Mouse (Mus musculus) hindbrain, embryonic 11.5 days (tissue): ENCODE data around the gene Apoc4. TPM values are rescaled to one million over a fixed set of nuclear protein-coding genes. Genes with fewer than 3 reads are reported as not detected.

Experiments used
- ATAC-seq: fragments of 200-750 bp; cut with Nextera tagmentation; 2 replicates; pipeline ENCODE4 v1.8.0; 2017; ENCODE audit warnings: mild to moderate bottlenecking, moderate TSS enrichment, moderate library complexity; ENCODE audit not compliant: low FRiP score
- DNase-seq: peaks from one replicate; pipeline ENCODE4 v3.0.0-alpha.2; 2015; ENCODE audit warnings: low spot score
- H3K27ac ChIP-seq: fragments of 300-500 bp; sonication (generic); 2 replicates; pipeline ENCODE4 v1.5.1; 2014; ENCODE audit warnings: mild to moderate bottlenecking, low read depth, low read length
- H3K27me3 ChIP-seq: fragments of 300-500 bp; sonication (generic); 2 replicates; pipeline ENCODE4 v1.6.1; 2014; ENCODE audit warnings: mild to moderate bottlenecking, low read length, moderate library complexity, mixed read lengths; ENCODE audit not compliant: control insufficient read depth, insufficient read depth
- H3K36me3 ChIP-seq: fragments of 300-500 bp; sonication (generic); 2 replicates; pipeline ENCODE4 v1.6.1; 2014; ENCODE audit warnings: mild to moderate bottlenecking, low read length, moderate library complexity, mixed read lengths; ENCODE audit not compliant: control insufficient read depth, insufficient read depth
- H3K4me1 ChIP-seq: fragments of 300-500 bp; sonication (generic); replicated peaks from 2 replicates; pipeline ENCODE4 v1.6.1; 2014; ENCODE audit warnings: low read length, mixed read lengths; ENCODE audit not compliant: control insufficient read depth, insufficient read depth
- H3K4me2 ChIP-seq: fragments of 300-500 bp; sonication (generic); replicated peaks from 2 replicates; pipeline ENCODE4 v1.6.1; 2014; ENCODE audit warnings: mild to moderate bottlenecking, low read depth, low read length
- H3K4me3 ChIP-seq: fragments of 300-500 bp; sonication (generic); 2 replicates; pipeline ENCODE4 v1.5.1; 2014; ENCODE audit warnings: low read depth, low read length
- H3K9ac ChIP-seq: fragments of 300-500 bp; sonication (generic); 2 replicates; pipeline ENCODE4 v1.6.1; 2014; ENCODE audit warnings: low read depth, low read length
- H3K9me3 ChIP-seq: fragments of 300-500 bp; sonication (generic); 2 replicates; pipeline ENCODE4 v1.6.1; 2016; ENCODE audit warnings: low read length; ENCODE audit not compliant: control insufficient read depth
- WGBS: fragments of 180-500 bp; shearing (Covaris S2); extraction: QIAGEN DNeasy Blood & Tissue Kit; methylation state at CpG from one replicate; pipeline ENCODE4 v1.1.7; 2014; 5-methylcytosine and 5-hydroxymethylcytosine counted together
- polyA plus RNA-seq: library from polyadenylated mRNA; unstranded; fragments of >200 nt; fragmentation: Nextera tagmentation; extraction: Ambion mirVana; gene quantifications from 2 replicates; pipeline ENCODE4 v1.2.1, GENCODE M21; 2014

The Apoc4 gene
- not detected in 2 replicates for polyA plus RNA-seq

- no peaks in the 10 kb centered on the region for H3K4me1 ChIP-seq
- DNase-seq (no peak), ATAC-seq (no peak)
- H3K4me3 ChIP-seq = no peak within 1 kb of the TSS
- no peaks in the 10 kb centered on the region for H3K27me3 ChIP-seq
- WGBS = 72% methylated on average over 8 of the region's 8 CpGs
- no peaks in the 10 kb centered on the region for H3K36me3 ChIP-seq
- no peak within 1 kb of the TSS for H3K27ac ChIP-seq
- H3K9me3 ChIP-seq = no peaks in the 10 kb centered on the region
- no peak within 1 kb of the TSS for H3K4me2 ChIP-seq
- H3K9ac ChIP-seq = no peak within 1 kb of the TSS
These were observed at the start of gene Apoc4, which contains the start of gene Gm44805 for GRCm38 (mm10) chr7:19681202-19681694. TSS of gene Apoc4 (minus strand) at chr7:19681479. TSS of gene Gm44805 (minus strand) at chr7:19681423.

DNA sequence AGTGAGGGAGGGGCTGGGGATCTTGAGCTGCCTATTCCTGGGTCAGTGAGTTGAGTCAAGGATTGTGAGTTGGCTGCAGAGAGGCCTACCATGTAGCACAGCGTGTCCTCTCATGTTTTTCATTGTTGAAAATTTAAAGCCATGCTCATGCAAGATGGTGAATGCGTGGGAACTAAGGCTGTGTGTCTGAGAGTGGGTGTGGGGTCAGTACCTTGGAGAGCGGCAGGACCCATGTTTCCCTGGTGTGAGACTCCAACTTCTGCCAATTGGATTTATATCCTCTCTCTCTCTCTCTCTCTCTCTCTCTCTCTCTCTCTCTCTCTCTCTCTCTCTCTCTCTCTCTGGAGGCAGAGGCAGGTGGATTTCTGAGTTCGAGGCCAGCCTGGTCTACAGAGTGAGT, 45.3 kb upstream of the Apoc4 start:
- Histone ChIP-seq H3K4me3 (no peak overlapping the region), H3K36me3 (peaks cover 2% of the 10 kb centered on the region; the same call in 1 of the 2 replicates), H3K27ac (no peak overlapping the region), H3K4me1 (no peaks in the 10 kb centered on the region), H3K9ac (no peak overlapping the region), H3K9me3 (no peaks in the 10 kb centered on the region), H3K4me2 (no peak overlapping the region), H3K27me3 (no peaks in the 10 kb centered on the region)
- DNase-seq = no peak
- no peak for ATAC-seq
- WGBS = 93% methylated on average over 4 of the region's 4 CpGs

DNA sequence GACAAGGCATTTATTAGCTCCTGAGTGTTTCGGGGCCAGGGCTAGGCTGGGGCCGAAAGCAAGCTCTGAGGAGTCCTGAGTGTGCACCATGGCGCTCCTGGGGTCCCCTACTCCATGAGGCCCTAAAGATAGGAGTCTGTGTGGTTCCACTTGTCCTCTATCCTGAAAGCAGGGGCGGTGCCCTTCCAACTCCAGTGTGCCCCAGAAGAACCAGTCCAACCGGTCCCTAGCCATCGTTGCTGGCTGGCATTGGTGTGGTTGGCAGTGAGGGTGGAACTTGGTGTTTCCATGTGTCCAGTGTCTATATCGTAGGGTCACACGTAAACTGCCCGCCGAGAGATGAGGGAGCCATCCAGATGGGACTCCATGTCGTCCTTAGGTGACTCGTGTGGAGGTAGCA, 42.9 kb upstream of the Apoc4 start:
- Histone ChIP-seq H3K4me2 (no peak overlapping the region), H3K4me1 (no peaks in the 10 kb centered on the region), H3K36me3 (peaks cover 2% of the 10 kb centered on the region; the same call in 1 of the 2 replicates), H3K4me3 (no peak overlapping the region), H3K9me3 (peaks cover 2% of the 10 kb centered on the region), H3K27me3 (no peaks in the 10 kb centered on the region), H3K27ac (no peak overlapping the region), H3K9ac (no peak overlapping the region)
- no peak for ATAC-seq
- 96% methylated on average over 12 of the region's 12 CpGs for WGBS
- no peak for DNase-seq

DNA sequence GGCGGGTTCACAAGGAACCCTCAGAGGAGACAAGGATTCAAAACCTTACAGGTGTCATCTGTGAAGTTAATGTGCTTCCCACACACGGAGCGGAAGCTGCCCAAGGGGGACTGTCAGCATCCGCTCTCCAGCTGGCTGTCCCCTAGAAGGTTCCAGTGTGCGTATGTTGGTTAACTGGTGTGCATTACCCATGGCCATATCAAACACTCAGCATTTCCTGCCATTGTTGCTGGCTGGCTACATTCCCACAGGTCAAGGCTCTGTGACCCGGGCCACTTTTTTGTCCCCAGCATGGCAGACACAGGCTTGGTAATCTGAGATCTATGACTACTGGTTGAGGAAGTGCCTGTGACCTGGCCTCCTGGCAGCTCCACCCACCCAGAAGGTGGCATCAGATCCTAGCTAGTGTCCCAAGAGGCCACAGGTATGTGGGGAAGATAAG, 41.5 kb upstream of the Apoc4 start:
- DNase-seq (no peak), ATAC-seq (no peak)
- Histone ChIP-seq H3K4me1 (no peaks in the 10 kb centered on the region), H3K36me3 (0 out of 2 replicates have a peak, but pooled peaks cover 2% of the 10 kb centered on the region), H3K9ac (no peak overlapping the region), H3K27ac (no peak overlapping the region), H3K9me3 (peaks cover 2% of the 10 kb centered on the region), H3K27me3 (no peaks in the 10 kb centered on the region), H3K4me3 (no peak overlapping the region), H3K4me2 (no peak overlapping the region)
- WGBS = 93% methylated on average over 6 of the region's 6 CpGs

DNA sequence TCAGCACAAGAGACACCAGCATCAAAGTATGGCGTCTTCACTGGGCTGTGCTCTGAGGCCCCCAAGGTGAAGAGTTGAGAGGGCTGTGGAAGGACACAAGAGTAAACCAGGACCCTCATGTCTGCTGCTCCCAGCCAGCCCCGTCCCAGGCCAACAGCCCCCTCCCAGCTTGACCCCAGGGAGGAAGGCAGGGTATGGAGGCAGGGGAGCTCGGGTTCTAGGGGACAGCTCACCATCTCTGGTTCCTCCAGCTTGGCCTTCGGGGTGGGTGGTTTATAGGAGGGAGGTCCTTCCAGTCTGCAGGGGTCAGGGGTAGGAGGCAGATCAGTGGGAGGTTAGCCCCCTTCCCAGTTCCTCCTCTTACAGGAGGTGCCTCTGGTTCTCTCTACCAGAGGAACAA, 37.9 kb upstream of the Apoc4 start:
- no peak for ATAC-seq
- Histone ChIP-seq H3K36me3 (no peaks in the 10 kb centered on the region), H3K4me3 (no peak overlapping the region), H3K27me3 (no peaks in the 10 kb centered on the region), H3K9me3 (peaks cover 2% of the 10 kb centered on the region), H3K9ac (no peak overlapping the region), H3K27ac (no peak overlapping the region), H3K4me2 (no peak overlapping the region), H3K4me1 (peaks cover 4% of the 10 kb centered on the region)
- no peak for DNase-seq
- 96% methylated on average over 4 of the region's 4 CpGs for WGBS

DNA sequence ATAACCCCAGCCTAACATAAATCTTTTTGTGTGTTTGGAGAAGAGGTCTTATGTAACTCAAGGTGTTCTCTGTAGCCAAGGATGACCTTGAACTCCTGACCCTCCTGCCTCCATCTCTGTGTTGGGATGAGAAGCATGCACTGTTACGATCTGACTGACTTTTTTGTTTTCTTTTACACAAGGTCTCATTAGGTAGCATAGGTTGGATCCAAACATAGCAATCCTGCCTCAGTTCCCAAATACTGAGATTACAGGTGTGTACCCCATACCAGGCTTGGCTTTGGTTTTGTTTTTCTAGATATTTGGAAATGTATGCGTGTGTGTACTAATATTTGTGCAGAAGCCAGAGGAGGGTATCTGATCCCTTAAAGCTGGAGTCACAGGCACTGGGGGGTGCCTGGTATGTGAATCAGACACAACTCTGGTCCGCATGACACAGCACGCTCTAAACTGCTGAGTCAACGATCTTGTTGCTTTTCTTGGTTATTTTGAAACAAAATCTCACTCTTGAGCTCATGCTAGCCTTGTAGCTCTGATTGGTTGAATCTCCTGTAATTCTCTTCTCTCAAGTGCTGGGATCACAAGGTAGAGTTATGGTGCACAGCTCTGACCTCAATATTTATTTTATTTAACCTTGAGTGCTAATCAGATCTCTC, 37.1 kb upstream of the Apoc4 start:
- Histone ChIP-seq H3K27ac (no peak overlapping the region), H3K27me3 (no peaks in the 10 kb centered on the region), H3K9ac (no peak overlapping the region), H3K4me3 (no peak overlapping the region), H3K36me3 (no peaks in the 10 kb centered on the region), H3K4me1 (peaks cover 5% of the 10 kb centered on the region), H3K4me2 (no peak overlapping the region), H3K9me3 (peaks cover 2% of the 10 kb centered on the region)
- DNase-seq (no peak), ATAC-seq (no peak)
- 96% methylated on average over 5 of the region's 5 CpGs for WGBS

- H3K27ac ChIP-seq = no peak overlapping the region
- no peak for DNase-seq
- no peak overlapping the region for H3K4me2 ChIP-seq
- no peak for ATAC-seq
- H3K9ac ChIP-seq = no peak overlapping the region
- 90% methylated on average over 4 of the region's 4 CpGs for WGBS
- no peaks in the 10 kb centered on the region for H3K36me3 ChIP-seq
- no peaks in the 10 kb centered on the region for H3K27me3 ChIP-seq
- H3K4me3 ChIP-seq = no peak overlapping the region
- H3K4me1 ChIP-seq = peaks cover 5% of the 10 kb centered on the region
- peaks cover 2% of the 10 kb centered on the region for H3K9me3 ChIP-seq
These were observed 36.1 kb upstream of the Apoc4 start for GRCm38 (mm10) chr7:19717346-19717745.

GRCm38 (mm10) chr7:19716822-19717221, 35.5 kb upstream of the Apoc4 start:
- Histone ChIP-seq H3K4me1 (peaks cover 5% of the 10 kb centered on the region), H3K4me2 (peak overlapping the region; percentile 60; the same call in 1 of the 2 replicates), H3K36me3 (0 out of 2 replicates have a peak, but pooled peaks cover under 1% of the 10 kb centered on the region), H3K9ac (no peak overlapping the region; the same call in 1 of the 2 replicates), H3K27me3 (no peaks in the 10 kb centered on the region), H3K4me3 (peak overlapping the region; percentile 99), H3K9me3 (peaks cover 2% of the 10 kb centered on the region), H3K27ac (peak overlapping the region; percentile 87; the same call in 1 of the 2 replicates)
- WGBS = 73% methylated on average over 2 of the region's 2 CpGs
- no peak for DNase-seq
- ATAC-seq = no peak
